Mouse (Mus musculus) hindbrain, embryonic 12.5 days (tissue): ENCODE results near the gene Zfp697. TPM values are rescaled to one million over a fixed set of nuclear protein-coding genes. Genes with fewer than 3 reads are reported as not detected.
A peak's percentile ranks its signal among the peaks of the same experiment; 100 is the strongest.

Experiments used
- ATAC-seq: fragments of 200-750 bp; cut with Nextera tagmentation; 2 replicates; pipeline ENCODE4 v1.8.0; 2017; ENCODE audit warnings: moderate TSS enrichment; ENCODE audit not compliant: low FRiP score
- H3K27ac ChIP-seq: fragments of 300-500 bp; sonication (generic); 2 replicates; pipeline ENCODE4 v1.5.1; 2016; ENCODE audit warnings: mild to moderate bottlenecking
- H3K27me3 ChIP-seq: fragments of 300-500 bp; sonication (generic); 2 replicates; pipeline ENCODE4 v1.6.1; 2016; ENCODE audit warnings: mild to moderate bottlenecking
- H3K36me3 ChIP-seq: fragments of 300-500 bp; sonication (generic); 2 replicates; pipeline ENCODE4 v1.6.1; 2016; ENCODE audit warnings: mild to moderate bottlenecking
- H3K4me1 ChIP-seq: fragments of 300-500 bp; sonication (generic); 2 replicates; pipeline ENCODE4 v1.6.1; 2016
- H3K4me2 ChIP-seq: fragments of 300-500 bp; sonication (generic); replicated peaks from 2 replicates; pipeline ENCODE4 v1.6.1; 2016; ENCODE audit warnings: mild to moderate bottlenecking
- H3K4me3 ChIP-seq: fragments of 300-500 bp; sonication (generic); 2 replicates; pipeline ENCODE4 v1.5.1; 2016; ENCODE audit warnings: mild to moderate bottlenecking
- H3K9ac ChIP-seq: fragments of 300-500 bp; sonication (generic); 2 replicates; pipeline ENCODE4 v1.6.1; 2016; ENCODE audit warnings: mild to moderate bottlenecking, moderate library complexity
- H3K9me3 ChIP-seq: fragments of 300-500 bp; sonication (generic); replicated peaks from 2 replicates; pipeline ENCODE4 v1.6.1; 2016; ENCODE audit warnings: mild to moderate bottlenecking
- WGBS: fragments of 180-500 bp; shearing (Covaris S2); methylation state at CpG from one replicate; pipeline ENCODE4 v1.1.7; 2016; 5-methylcytosine and 5-hydroxymethylcytosine counted together
- polyA plus RNA-seq: library from polyadenylated mRNA; unstranded; fragments of >200 nt; fragmentation: Nextera tagmentation; extraction: Ambion mirVana; gene quantifications from 2 replicates; pipeline ENCODE4 v1.2.1, GENCODE M21; 2016

Gene Zfp697
- polyA plus RNA-seq, 1 experiment from 2014 or later: 12.0 TPM

DNA sequence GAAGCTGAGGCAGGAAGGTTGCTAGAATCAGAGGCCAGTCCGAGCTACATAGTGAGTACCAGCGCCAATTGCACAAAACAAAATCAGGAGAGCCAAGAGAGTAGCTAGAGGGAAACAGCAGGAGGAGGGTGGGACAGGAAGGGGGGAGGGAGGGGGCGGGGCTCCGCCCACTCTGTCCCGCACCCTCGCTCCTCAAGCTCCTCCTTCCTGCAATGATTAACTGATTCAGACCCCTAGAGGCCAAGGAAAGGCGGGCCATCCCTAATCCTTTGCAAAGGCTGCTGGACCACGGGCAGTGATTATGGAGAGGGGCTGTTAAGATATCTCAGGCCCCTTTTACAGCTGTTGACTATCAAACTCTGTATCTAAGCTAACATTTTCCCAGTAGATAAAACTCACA lies 33.6 kb upstream of the Zfp697 start:
- no peak for ATAC-seq

DNA sequence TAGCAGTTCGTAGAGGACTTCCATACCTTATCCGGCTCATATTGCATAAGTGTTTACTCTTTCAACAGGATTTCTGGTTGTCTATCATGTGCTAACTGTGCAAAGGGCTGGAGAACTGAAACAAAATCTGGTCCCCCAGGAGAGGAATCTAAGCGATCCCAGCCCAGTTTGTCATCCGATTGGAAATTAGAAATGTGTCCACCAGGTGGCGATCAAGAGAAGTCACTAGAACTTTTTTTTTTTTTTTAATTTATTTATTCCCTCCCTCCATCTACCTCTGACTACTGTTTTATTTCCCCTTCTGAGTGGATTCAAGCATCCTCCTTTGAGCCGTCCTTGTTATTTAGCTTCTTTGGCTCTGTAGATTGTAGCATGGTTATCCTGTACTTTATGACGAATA lies 28.4 kb upstream of the Zfp697 start:
- H3K27ac ChIP-seq: no peak overlapping the region
- WGBS: 32% methylated on average over 7 of the region's 7 CpGs
- no peak overlapping the region for H3K9ac ChIP-seq
- no peaks in the 10 kb centered on the region for H3K27me3 ChIP-seq
- H3K4me3 ChIP-seq: no peak overlapping the region
- no peak for ATAC-seq
- no peaks in the 10 kb centered on the region for H3K36me3 ChIP-seq
- no peaks in the 10 kb centered on the region for H3K9me3 ChIP-seq
- peaks cover 10% of the 10 kb centered on the region; the same call in 1 of the 2 replicates for H3K4me1 ChIP-seq
- no peak overlapping the region for H3K4me2 ChIP-seq

More for the DNA sequence above, 33.6 kb upstream of the Zfp697 start:
- Histone ChIP-seq H3K27ac (no peak overlapping the region), H3K4me3 (no peak overlapping the region), H3K4me2 (no peak overlapping the region), H3K36me3 (no peaks in the 10 kb centered on the region), H3K9ac (no peak overlapping the region), H3K9me3 (no peaks in the 10 kb centered on the region), H3K4me1 (no peaks in the 10 kb centered on the region), H3K27me3 (no peaks in the 10 kb centered on the region)
- 40% methylated on average over 4 of the region's 8 CpGs for WGBS

DNA sequence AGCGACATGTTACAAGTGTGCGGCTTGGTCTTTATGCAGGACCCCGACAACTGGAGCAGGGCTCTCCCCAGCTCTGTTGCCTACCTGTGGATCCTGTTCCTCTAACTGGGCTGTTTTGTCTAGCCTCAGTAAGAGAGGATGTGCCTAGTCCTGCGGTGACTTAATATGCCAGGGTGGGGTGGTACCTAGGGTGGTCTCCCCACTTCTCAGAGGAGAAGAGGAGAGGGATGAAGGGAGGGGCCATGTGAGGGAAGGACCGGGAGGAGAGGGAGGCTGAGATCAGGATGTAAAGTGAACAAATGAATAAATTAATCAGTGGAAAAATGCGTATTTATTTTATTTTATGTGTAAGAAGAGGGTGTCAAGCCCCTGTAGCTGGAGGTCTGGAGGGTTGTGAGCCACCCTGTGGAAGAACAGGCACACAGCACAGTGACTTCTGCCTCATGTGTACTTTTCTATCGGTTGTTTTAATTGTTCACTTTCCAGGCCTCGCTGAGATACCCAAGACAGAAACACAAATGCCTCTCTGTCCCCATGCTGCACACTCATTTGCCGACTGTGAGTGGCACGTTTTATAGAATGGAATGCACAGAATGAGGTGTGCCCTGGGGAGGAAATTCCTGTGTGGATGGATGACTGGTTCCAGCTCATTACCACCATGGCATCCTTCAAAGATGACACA lies 26.8 kb upstream of the Zfp697 start:
- Histone ChIP-seq H3K36me3 (no peaks in the 10 kb centered on the region), H3K4me3 (no peak overlapping the region), H3K27me3 (no peaks in the 10 kb centered on the region), H3K9ac (no peak overlapping the region), H3K27ac (peak overlapping the region; percentile 25; the same call in 1 of the 2 replicates), H3K4me2 (no peak overlapping the region), H3K9me3 (no peaks in the 10 kb centered on the region), H3K4me1 (peaks cover 10% of the 10 kb centered on the region; the same call in 1 of the 2 replicates)
- WGBS: 55% methylated on average over 10 of the region's 10 CpGs
- ATAC-seq: peak; percentile 84

DNA sequence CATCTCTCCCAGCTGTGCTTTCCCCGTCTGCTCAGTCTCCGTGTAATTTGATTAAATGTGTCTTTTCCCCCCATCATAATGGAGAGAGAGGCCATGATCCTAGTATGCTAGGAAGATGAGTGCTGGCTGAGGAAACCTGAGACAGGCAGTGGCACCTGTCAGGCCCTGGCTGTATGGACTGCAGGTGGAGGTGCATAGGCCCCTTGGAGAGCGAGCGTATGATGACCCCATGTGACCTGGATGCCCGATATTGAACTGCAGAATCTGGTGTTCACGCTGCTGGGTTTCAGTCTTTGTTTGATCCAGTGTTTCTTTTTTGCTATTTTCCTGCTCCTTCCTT lies 26.3 kb upstream of the Zfp697 start:
- 53% methylated on average over 6 of the region's 6 CpGs for WGBS
- H3K9me3 ChIP-seq: no peaks in the 10 kb centered on the region
- no peak overlapping the region for H3K4me2 ChIP-seq
- peaks cover 10% of the 10 kb centered on the region; the same call in 1 of the 2 replicates for H3K4me1 ChIP-seq
- H3K36me3 ChIP-seq: no peaks in the 10 kb centered on the region
- no peak; the same call in 1 of the 2 replicates for ATAC-seq
- H3K4me3 ChIP-seq: no peak overlapping the region
- no peak overlapping the region for H3K9ac ChIP-seq
- H3K27ac ChIP-seq: no peak overlapping the region
- H3K27me3 ChIP-seq: no peaks in the 10 kb centered on the region

DNA sequence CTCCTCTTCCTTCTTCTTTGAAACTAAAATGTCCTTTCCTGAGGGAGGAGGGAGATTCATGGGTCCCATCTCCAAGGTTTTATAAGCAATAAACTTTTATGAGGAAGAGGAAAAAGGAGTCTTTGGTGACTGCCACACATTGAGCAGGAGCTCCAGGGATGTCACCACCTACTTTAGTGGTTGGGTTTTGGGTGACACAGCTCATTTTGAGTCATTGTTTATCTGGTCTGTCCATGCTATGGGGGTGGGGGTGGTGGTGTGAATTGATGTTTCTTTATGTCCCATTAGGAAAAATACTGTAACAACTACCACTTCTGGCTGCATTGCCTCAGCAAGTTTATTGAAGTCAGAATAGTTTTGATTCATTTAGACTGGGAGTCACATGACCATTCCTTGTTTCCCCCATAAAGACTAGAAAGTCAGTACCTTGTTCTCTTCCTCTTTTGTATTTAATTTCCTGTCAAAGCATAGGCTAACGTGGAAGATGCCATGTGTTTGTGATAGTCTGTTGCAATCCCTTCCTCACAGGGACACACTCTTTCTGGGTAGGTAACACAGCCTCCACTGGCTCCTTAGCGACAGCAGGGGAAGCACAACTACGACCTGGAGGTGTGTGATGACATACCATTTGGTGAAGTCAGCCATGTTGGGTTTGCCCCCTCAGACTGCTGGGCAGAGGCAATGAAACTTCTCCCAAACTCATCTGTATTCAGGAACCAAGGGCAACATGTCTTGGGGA lies 25.5 kb upstream of the Zfp697 start:
- no peak for ATAC-seq
- H3K36me3 ChIP-seq: no peaks in the 10 kb centered on the region
- no peaks in the 10 kb centered on the region for H3K9me3 ChIP-seq
- H3K4me3 ChIP-seq: no peak overlapping the region
- H3K27me3 ChIP-seq: no peaks in the 10 kb centered on the region
- H3K4me2 ChIP-seq: no peak overlapping the region
- peaks cover 10% of the 10 kb centered on the region; the same call in 1 of the 2 replicates for H3K4me1 ChIP-seq
- WGBS: 72% methylated on average over 3 of the region's 3 CpGs
- H3K27ac ChIP-seq: no peak overlapping the region
- no peak overlapping the region for H3K9ac ChIP-seq

DNA sequence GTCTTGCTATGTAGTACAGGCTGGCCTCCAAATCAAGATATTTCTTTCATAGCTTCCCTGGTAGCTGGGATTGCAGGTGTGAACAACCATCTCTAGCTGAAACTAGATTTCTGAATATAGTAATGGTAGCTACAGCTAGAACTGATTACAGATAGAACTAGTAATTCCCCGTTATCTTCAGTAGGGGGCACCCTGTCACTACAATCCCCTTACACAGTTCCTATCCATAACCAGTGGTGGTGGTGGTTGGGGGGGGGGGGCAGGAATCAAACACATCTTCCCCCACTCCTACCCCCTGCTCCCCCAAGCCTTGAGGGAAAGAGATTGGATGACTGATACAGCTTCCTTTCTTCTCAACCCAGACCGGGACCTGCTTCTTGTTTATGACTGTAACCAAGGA lies 19.5 kb upstream of the Zfp697 start:
- no peak for ATAC-seq

DNA sequence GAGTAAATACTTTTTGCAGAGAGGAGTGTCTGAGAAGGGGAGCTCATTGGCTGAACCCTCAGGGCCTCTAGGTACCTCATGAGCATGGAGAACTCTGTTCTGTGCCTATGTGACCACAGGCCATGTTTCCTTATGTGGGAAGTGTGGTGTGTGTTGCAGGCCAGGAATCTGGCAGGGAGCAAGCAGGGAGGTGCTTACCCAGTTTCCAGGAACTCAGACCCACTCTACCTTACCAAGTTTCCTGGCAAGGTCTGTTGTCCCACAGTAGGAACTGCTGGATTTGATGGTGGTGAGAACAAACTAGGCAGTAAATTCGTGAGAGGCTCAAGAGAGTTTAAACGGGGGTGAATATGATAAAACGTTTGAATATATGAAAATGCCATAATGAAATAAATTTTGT lies 16.2 kb upstream of the Zfp697 start:
- ATAC-seq: no peak
- no peak overlapping the region for H3K9ac ChIP-seq
- 75% methylated on average over 3 of the region's 3 CpGs for WGBS

More for the DNA sequence above, 19.5 kb upstream of the Zfp697 start:
- Histone ChIP-seq H3K27me3 (no peaks in the 10 kb centered on the region), H3K27ac (no peak overlapping the region), H3K9me3 (no peaks in the 10 kb centered on the region), H3K36me3 (no peaks in the 10 kb centered on the region), H3K4me3 (no peak overlapping the region), H3K4me1 (no peaks in the 10 kb centered on the region), H3K4me2 (no peak overlapping the region), H3K9ac (no peak overlapping the region)
- 19% methylated on average over 2 of the region's 2 CpGs for WGBS

DNA sequence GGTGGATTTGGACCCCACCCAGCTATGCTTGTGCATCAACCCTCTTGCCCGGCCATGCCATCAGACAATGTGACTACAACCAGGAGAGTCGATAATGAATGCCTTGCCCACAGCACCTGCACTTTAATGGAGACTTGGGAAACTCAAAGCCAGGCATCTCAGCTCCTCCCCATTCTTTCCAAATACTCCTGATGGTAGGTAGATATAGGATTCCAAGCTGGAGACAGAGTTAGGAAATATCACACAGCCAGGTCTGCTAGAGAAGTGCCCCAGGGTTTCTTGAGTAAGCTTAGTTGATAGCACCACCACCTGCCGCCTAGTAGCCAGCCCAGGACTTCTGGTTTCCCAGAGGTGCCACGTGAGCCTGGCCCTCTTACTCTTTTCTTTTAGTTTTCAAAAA lies 15.4 kb upstream of the Zfp697 start:
- no peak overlapping the region for H3K9ac ChIP-seq
- no peaks in the 10 kb centered on the region for H3K4me1 ChIP-seq
- no peak overlapping the region for H3K4me2 ChIP-seq
- no peak overlapping the region for H3K27ac ChIP-seq
- WGBS: 80% methylated on average over 4 of the region's 4 CpGs
- H3K36me3 ChIP-seq: no peaks in the 10 kb centered on the region
- H3K27me3 ChIP-seq: no peaks in the 10 kb centered on the region
- H3K9me3 ChIP-seq: peaks cover 7% of the 10 kb centered on the region; the same call in 1 of the 2 replicates
- no peak overlapping the region for H3K4me3 ChIP-seq
- no peak for ATAC-seq

More for the DNA sequence above, 16.2 kb upstream of the Zfp697 start:
- no peaks in the 10 kb centered on the region for H3K9me3 ChIP-seq
- H3K4me2 ChIP-seq: no peak overlapping the region
- no peak overlapping the region for H3K27ac ChIP-seq
- H3K4me1 ChIP-seq: no peaks in the 10 kb centered on the region
- no peak overlapping the region for H3K4me3 ChIP-seq
- no peaks in the 10 kb centered on the region for H3K36me3 ChIP-seq
- H3K27me3 ChIP-seq: no peaks in the 10 kb centered on the region

DNA sequence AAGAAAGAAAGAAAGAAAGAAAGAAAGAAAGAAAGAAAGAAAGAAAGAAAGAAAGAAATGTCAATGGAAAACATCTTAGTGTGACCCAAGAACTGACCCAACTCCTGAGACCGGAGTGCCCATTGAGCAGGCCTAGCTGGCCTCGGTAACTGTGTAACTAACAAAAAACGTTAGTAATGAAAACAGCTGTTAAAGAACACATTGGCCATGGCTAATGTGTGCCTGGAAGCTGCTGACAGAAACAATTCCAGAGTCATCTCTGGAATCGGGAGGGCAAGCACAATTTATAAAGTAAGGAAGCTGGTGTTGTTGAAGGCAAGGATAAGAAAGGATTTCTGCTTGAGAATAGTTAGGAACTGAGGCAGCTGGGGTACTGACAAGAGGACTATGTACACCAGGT lies 14.0 kb upstream of the Zfp697 start:
- WGBS: 74% methylated on average over 4 of the region's 4 CpGs
- Histone ChIP-seq H3K4me3 (no peak overlapping the region), H3K9ac (no peak overlapping the region), H3K9me3 (peaks cover 9% of the 10 kb centered on the region; the same call in 1 of the 2 replicates), H3K36me3 (no peaks in the 10 kb centered on the region), H3K4me2 (no peak overlapping the region), H3K27me3 (no peaks in the 10 kb centered on the region), H3K27ac (no peak overlapping the region), H3K4me1 (no peaks in the 10 kb centered on the region)
- ATAC-seq: no peak

DNA sequence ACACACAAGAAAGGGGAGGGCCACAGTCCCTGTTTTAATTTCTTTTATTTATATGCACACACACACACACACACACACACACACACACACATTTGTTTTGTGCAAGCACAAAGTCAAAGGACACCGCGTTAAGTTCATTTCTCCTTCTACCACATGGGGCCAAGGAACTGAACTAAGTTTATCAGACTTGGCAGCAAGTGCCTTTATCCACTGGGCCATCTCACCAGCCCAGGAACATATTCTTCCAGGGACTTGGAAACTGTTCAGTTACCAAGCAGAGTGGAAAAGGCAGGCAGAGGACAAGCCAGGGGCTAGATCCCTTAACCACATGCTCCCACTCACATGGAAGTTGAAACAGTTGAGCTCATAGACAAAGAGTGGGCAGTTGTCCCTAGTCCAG lies 13.5 kb upstream of the Zfp697 start:
- no peak overlapping the region for H3K4me2 ChIP-seq
- no peak overlapping the region for H3K27ac ChIP-seq
- H3K27me3 ChIP-seq: no peaks in the 10 kb centered on the region
- WGBS: 91% methylated on average over 2 of the region's 2 CpGs
- H3K4me3 ChIP-seq: no peak overlapping the region
- peaks cover 9% of the 10 kb centered on the region; the same call in 1 of the 2 replicates for H3K9me3 ChIP-seq
- H3K36me3 ChIP-seq: no peaks in the 10 kb centered on the region
- ATAC-seq: no peak
- no peak overlapping the region for H3K9ac ChIP-seq
- H3K4me1 ChIP-seq: no peaks in the 10 kb centered on the region

DNA sequence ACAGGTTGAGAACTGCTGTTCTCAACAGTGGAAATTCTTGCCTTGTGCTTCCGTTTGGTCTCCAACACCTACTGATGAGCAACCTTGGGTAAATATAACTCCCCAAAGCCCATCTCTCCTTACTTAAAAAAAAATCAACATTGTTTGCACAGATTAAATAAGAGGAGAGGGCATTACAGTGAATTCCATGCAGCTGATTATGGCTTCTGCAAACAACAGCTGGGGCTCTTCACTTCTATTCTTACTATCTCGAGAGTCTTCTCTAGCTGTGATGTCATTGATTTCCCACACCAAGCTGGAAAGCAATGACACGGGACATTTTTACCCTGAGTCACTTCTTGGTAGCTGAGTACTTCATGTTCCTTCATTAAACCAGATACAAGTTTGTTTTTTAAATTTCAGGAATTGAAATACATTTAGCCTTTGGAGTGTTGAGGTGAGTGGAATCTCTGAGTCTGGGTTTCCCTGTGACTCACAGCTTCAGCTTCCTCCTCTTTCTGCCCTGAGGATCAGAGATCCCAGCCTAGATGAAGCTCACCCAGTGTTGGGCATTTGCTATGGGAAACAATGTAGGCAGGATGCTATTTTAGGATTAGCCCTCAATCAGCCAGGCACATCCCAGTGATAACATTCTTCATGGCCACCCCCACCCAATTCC lies 8.1 kb upstream of the Zfp697 start:
- 79% methylated on average over 3 of the region's 3 CpGs for WGBS
- ATAC-seq: no peak

DNA sequence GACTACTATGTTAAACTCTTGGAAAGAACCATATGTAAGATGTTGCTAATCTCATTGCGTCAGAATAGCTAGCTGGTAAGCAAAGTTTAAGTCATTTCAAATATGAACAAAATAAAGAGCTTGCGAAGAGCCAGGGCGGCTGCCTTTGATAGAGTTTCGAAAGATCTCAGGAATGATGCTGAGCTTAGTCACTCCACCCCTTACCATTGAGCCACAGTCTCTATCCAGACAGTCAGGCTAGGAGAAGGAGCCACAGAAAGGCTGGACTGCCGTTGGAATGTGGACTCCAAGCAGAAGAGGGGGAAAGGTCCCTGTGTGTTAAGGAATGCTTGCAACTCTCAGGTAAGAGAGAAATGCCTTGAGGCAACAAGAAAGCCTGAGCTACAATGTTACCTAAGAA lies 7.3 kb upstream of the Zfp697 start:
- no peaks in the 10 kb centered on the region for H3K36me3 ChIP-seq
- H3K9me3 ChIP-seq: peaks cover 9% of the 10 kb centered on the region; the same call in 1 of the 2 replicates
- WGBS: 86% methylated on average over 5 of the region's 5 CpGs
- no peaks in the 10 kb centered on the region for H3K27me3 ChIP-seq
- no peaks in the 10 kb centered on the region for H3K4me1 ChIP-seq
- H3K9ac ChIP-seq: no peak overlapping the region
- no peak overlapping the region for H3K4me3 ChIP-seq
- ATAC-seq: no peak
- no peak overlapping the region for H3K4me2 ChIP-seq
- H3K27ac ChIP-seq: no peak overlapping the region

More for the DNA sequence above, 8.1 kb upstream of the Zfp697 start:
- no peaks in the 10 kb centered on the region for H3K4me1 ChIP-seq
- no peak overlapping the region for H3K4me3 ChIP-seq
- no peak overlapping the region for H3K27ac ChIP-seq
- no peak overlapping the region for H3K9ac ChIP-seq
- no peaks in the 10 kb centered on the region for H3K27me3 ChIP-seq
- no peaks in the 10 kb centered on the region for H3K36me3 ChIP-seq
- no peak overlapping the region for H3K4me2 ChIP-seq
- peaks cover 9% of the 10 kb centered on the region; the same call in 1 of the 2 replicates for H3K9me3 ChIP-seq
